Mouse (Mus musculus) embryo, embryonic 9.5 days (tissue): ENCODE measurements around the gene Hnrnpa3.
A peak's percentile ranks its signal among the peaks of the same experiment; 100 is the strongest.
"Not testable (repeated sequence)": the region's sequence is repeated elsewhere in the genome, so short reads cannot be mapped to it uniquely, and the experiment has no call there.

ENCODE experiments used
- DNase-seq: peaks from one replicate; pipeline ENCODE4 v3.0.0-alpha.2; 2017; ENCODE audit errors: extremely low spot score

Hnrnpa3 gene

DNA sequence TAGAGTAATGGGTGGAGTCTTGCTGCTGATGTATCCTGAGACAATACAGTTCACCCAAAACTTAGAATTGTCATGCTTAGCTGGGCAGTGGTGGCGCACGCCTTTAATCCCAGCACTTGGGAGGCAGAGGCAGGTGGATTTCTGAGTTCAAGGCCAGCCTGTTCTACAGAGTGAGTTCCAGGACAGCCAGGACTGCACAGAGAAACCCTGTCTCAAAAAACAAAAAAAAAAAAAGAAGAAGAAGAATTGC lies 22.1 kb upstream of the Hnrnpa3 start:
- not testable (repeated sequence) for DNase-seq

DNA sequence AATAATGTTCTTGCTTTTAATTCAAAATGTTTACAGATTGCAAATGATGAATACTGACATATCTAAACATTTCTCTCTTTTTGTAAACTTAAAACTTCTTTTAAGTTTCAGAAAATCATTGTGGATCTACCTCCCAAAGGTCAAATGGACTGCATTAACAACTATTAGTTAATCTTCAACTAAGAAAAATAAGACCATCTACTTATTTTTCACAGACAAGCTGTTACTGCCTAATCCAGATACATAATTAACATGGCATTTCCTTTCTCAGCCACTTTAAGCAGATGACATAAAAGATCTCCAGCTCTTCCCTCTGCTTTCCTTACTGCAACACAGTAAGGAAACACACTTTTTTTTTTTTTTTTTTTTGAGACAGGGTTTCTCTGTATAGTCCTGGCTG lies 21.7 kb upstream of the Hnrnpa3 start:
- no peak for DNase-seq

DNA sequence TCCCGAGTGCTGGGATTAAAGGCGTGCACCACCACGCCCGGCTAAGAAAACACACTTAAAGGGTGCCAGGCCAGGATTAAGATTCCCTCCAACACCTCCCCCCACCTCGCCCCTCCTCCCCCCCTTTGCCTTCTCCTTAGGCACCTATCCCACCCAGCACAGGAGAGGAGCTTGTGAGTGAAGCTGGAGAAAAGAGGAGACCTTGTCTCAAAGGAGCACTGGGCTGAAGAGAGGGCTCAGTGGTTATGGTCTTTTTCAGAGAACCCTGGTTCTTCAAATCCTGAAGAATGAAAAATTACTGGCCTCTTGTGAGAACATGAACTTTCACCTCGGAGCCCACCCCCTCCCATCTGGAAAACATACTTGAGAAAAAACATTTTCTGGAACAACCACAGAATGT lies 21.2 kb upstream of the Hnrnpa3 start:
- not testable (repeated sequence) for DNase-seq

DNA sequence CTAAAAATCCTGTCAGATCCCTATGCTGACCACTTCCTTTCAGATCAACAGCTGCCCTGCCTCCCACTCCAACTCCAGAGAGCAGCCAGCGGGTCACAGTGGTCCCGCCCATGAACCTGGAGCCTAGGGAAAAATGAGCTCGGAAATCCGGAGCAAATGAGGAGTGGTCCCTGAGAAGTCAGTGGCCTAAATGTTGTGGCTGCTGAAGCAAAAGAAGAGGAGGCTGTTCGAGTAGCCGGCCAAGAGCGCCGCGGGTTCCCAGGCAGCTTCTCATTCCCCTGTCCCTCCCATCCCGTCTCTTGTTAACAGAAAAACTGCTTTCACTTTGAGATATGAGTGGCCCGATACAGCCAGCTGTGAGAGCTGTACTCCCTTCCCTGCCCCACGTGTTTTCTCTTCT lies 19.5 kb upstream of the Hnrnpa3 start:
- DNase-seq = not testable (repeated sequence)

DNA sequence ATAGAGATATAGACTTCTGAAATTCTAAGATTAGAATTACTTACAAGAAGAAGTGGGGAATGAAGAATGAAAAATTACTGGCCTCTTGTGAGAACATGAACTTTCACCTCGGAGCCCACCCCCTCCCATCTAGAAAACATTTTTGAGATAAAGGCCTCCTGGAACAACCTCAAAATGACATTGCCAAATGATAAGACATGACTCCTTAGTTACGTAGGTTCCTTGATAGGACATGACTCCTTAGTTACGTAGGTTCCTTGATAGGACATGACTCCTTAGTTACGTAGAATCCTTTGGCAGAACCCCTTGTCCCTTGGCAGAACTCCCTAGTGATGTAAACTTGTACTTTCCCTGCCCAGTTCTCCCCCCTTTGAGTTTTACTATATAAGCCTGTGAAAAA lies 16.7 kb upstream of the Hnrnpa3 start:
- not testable (repeated sequence) for DNase-seq

DNA sequence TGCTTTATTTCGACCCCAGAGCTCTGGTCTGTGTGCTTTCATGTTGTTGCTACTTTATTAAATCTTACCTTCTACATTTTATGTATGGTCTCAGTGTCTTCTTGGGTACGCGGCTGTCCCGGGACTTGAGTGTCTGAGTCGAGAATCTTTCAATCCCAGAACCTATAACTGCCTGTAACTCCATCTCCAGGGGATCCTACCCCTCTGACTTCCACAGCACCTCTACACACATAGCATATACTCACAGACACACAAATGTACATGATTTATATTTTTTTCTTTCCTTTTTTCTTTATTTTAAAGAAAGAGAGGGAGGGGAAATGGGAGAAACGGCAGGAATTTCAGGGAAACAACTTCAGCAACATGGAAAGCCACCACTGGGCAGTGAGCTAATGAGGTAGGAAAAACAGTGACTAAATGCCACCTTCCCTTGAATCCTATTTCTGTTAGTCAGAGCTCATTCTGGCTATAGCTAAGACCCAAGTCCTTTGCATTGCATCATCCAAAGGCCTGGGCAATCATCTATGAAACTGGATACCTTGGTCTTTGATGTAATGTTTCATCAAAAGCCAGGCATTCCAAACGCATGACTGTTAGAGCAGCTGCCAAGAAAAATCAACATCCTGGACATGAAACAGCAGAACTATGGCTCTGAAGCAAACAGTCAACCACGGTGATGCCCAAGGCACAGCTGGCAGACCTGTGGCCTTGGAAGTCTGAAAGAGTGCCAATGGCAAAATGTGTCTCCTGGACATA lies 16.1 kb upstream of the Hnrnpa3 start:
- DNase-seq = no peak

DNA sequence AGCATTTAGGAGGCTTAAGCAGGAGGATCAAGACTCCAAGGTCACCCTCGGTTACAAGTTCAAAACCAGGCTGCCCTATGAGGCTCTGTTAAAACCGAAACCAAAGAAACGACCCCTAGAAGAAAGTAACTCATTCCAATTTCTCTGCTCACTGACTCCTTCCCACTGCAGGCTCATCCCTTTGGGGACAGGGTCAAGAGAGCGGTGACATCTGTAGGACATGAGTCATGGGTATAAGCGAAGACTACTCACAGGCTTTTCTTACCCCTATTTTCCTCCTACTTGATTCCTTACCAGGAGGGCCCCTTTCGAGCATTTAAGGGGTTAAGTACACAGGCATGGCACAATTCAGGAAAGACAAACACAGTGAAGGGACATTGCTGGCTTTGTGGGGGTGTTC lies 15.1 kb upstream of the Hnrnpa3 start:
- DNase-seq = no peak

DNA sequence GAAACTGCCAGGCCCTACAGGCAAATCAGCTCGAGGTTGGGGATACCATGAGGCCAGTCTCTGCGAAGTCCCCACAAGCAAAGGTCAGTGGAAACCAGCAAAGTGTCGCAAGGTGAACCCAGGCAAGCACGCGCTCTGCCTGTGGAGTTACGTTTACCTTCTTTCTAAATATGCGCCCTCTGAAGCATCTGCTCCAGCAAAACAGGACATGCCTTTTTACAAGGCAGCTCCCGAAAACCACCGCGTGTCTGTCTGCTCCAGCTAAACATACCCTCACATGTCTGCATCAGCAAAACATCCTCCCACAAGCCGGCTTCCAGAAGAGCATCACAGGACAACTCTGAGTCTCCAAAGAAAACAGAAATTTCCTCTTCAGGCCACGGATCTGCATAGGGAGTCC lies 13.8 kb upstream of the Hnrnpa3 start:
- DNase-seq = no peak

DNA sequence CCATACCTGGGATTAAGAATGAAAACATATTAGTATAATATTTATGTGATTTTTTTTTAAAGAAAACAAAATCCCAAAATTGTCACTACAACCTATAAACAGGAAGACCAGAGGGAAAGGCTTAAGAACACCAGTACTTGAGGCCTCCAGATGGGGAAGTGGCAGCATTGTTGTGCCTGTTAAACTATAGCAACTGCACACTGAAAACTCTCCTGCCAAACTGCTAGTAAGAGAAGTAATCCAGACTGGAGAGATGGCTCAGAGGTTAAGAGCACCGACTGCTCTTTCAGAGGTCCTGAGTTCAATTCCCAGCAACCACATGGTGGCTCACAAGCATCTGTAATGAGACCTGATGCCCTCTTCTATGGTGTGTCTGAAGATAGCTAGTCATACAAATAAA lies 8.6 kb upstream of the Hnrnpa3 start:
- no peak for DNase-seq

DNA sequence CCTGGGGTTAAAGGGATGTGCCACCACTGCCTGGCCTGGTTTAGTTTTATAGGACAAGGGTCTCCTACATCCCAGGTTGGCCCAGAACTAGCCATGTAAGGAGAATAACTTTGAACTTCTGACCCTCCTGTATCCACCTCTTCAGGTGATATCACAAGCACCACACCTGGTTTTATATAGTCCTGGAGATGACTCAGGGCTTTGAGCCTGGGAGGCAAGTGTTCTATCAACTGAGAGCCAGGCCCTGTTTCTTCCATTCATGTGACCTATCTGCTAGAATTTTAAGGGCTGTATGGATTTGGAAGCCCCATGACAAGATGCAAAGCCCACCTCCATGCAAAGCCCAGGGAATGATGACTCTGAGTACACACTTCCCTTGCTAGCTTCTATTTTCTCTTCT lies 5.9 kb upstream of the Hnrnpa3 start:
- DNase-seq = no peak

DNA sequence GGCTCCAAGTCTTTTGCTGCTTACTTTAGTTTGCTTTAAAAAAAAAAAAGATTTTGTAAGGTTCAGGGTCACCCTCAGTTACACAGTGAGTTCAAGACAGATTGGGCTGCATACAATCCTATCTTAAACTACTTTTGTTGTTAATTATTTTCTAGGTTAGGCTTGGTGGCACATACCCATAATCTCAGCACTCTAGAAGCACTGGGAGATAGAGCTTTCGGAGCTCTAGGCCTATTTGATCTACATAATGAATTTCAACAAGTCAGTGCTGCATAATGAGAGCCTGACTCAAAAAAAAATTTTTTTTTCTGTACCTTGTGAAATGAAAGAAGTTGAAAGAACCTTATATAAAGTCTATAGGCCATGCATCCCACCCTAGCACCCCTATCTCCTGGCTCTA lies 4.4 kb upstream of the Hnrnpa3 start:
- no peak for DNase-seq

DNA sequence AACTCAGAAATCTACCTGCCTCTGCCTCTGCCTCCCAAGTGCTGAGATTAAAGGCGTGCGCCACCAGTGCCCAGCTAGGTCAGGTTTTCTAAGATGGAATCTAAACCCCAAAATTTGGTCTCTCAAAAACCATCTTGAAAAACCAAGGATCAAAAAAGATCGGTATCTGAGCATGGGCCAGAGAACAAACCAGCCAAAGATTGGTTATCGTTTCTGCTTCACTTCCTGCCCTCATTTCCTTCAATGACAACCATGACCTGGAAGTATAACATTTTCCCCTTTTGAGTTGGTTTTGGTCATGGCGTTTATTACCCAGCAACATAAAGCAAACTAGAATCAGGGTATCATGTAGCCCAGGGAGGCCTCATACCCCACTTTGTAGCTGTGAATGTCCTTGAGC lies 2.1 kb upstream of the Hnrnpa3 start:
- no peak for DNase-seq

DNA sequence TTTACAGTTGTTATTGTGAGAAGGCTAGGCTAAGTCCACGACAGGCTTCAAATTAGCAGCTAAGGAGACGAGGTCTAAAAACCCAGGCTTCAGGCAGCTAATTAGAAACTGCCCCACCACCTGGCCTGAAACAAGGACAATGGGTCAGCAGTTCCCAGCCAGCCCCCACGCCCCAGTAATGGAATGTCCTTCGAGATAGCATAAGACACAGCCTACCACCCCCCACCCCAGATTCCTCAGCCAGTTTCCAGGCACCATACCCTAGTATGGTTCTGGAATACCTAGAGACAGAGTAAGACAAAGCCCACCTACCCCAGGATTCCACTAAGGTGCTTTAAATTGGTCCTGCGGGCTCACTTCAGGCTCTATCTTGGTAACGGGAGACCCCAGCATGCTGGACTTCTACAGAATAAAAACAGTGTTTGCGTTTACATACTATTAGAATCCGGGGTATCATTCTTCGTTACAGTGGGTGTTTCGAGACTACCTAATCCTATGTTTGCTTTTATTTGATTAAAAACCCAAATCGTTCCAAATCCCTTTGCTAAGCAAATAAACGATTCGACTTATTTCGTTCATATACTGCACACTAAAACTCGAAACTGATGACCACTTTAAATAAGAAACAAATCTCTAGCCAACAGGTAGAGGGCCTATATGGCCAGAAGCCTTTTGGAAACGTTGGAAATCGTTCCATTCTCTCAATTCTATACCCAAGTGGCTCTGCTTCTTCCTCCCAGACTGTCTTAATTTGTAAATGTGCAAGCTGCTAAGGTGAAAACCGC lies 962 bp upstream of the Hnrnpa3 start:
- peak; percentile 80 for DNase-seq

DNA sequence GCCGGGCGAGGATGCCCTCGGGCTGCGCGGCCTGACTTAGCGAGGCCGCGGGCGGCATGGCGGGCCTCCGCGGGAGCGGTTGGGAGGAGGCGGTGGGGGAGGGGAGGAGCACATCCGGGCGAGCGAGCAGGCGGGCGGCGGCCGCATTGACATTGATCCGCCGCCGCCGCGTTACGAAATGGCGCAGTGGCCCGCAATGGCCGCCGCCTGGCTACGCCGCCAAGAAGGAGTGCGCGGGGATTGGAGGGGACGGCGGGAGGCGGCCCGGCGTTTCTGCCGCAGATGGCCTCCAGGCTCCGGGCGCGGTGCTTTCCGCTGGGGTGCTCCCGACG lies 534 bp downstream of the Hnrnpa3 start:
- peak; percentile 89 for DNase-seq

DNA sequence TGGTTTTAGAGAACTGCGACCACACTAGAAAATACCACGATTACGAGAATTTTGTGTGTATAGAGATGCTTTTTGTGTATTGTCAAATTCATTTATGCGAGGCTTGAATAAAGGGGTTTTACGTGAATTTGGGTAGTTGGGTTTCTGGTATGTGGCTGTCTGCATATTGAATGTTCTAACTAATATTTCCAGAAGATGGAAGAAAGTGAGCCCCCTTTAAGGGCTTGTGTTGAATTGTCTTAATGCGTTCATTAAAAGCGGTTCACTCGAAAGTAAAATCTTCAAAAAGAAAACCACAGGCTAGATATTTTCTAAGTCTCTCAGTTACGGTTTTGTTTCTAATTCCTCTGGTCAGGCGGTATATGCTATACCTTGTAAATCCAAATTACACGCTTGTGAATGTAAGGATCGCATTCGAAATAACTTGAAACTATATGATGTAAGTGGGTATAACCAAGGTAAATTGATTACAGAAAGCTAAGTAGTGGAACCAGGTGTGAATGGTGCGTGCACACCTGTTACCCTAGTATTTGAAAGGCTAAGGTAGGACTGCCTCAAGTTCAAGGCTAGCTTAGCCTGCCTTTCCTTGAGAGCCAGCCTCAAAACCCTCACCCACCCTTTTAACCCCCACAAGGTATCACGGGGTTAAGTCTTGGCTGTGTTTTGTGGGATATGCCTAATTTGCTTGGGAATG lies 1.3 kb downstream of the Hnrnpa3 start:
- no peak for DNase-seq

DNA sequence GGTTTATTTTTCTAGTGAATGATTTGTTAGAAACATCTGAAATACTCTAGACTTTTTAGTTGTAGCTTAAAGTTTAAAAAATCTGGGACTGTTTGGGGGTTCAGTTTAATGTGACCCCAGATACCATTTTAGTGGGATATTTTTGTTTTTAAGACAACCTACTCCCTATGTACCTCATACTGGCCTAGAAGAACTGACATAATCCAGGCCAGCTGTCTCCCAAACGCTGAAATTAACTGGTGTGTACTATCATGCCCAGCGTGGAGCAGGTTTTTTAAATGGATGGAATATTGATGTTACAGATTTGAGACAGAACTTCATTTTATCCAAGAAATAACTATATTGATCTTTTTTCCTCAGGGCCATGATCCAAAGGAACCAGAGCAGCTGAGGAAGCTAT lies 2.0 kb downstream of the Hnrnpa3 start:
- DNase-seq = no peak

DNA sequence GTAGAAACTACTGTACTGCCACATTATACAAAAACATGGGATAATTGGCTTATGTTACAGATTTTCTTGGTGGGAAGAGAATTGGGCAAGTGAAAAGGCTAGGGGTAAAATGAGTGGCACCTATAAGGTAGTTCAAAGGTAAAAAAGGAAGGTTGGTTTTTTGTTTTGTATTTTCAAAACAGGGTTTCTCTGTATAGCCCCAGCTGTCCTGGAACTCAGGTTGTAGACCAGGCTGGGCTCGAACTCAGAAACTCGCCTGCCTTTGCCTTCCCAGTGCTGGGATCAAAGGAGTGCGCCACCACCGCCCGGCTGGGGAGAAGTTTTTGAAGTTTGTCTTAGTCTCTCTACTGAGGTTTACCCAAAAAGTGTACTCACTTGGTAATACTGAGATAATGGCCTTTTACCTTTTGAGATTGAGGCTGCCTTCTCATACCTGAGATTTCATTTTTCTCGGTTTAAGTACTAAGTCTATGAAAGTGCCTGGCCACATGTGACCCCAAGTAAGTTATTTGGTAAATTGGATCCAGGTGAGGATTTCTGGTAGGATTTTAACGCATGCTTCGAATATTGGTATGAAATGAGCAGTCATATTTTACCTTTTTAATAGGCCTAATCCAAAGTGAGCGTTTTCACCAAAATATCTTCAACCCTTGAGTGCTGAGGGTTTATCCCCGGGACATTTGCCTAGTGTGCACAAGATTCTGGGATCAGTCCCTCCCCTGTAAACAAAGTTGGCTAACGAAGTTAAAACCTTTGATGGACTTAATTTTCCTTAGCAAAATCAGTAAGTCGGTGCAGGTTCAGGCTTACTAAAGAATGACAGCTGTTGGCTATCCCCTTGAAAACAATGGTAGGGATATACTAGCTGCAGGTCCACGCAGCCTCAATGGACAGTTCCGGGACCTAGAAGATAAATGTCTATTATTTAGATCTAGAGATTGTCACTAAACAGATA lies 10.7 kb downstream of the Hnrnpa3 start:
- DNase-seq = peak; percentile 64

DNA sequence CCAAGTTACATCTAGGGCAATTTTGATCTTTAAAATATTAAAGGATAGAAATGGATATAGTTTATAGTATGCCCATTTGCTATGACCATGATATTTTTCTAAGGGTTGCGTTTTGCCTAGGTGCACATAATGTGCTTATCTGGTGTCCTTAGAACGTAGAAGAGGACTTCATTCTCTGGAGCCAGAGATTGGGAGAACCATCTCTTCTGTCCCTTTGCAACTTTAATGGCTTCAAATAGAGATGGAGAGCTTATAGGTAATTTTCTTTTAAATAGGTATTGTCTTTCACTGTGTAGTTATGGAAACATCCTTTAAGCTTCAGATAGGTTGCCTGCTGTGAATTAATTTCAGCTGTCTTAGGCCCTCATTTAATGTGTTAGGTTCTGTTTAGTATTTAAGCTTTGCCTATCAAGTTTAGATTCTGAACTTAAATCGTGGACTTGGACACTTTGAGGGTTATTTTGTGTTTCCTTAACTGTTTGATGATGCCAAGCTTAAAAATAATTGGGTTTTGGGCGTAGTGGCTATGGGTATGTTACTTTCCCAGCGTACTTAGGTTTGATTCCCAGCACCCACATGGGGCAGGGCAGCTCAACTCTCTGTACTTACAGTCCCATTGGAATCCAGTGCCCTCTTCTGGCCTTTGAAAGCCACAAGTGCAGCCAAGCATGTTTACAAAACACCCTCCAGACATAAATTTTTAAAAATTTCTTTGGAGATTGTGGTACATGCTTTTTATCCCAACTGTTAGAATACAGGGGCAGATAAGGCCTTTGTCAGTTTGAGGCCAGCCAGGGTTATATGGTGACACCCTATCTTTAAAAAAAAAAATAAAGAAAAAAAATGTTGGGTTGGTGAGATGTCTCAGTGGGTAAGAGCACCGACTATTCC lies 11.6 kb downstream of the Hnrnpa3 start:
- DNase-seq = peak; percentile 31

DNA sequence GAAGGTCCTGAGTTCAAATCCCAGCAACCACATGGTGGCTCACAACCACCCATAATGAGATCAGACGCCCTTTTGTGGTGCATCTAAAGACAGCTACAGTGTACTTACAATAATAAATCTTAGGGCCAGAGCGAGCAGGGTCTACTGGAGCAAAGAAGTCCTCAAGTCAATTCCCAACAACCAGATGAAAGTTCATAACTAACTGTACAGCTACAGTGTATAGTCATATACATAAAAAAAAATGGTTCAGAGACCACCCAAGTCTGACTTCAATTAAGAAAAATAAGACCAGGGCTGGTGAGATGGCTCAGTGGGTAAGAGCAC lies 12.2 kb downstream of the Hnrnpa3 start:
- DNase-seq = no peak

DNA sequence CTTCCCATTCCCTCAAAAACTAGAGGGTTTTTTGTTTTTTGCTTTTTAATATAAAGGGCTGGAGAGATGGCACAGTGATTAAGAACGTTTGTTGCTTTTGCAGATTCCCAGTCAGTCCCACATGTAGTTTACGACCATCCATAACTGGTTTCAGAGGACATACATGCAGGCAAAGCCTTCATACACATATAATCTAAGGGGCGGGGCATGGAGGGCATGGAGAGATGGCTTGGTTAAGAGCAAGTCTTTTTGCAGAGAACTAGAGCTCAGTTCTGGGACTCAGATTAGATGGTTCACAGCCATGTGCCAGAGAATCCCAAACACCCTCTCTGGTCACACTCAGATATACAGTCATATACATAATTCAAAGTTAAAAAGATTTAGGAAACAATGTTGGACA lies 13.5 kb downstream of the Hnrnpa3 start:
- DNase-seq = no peak

DNA sequence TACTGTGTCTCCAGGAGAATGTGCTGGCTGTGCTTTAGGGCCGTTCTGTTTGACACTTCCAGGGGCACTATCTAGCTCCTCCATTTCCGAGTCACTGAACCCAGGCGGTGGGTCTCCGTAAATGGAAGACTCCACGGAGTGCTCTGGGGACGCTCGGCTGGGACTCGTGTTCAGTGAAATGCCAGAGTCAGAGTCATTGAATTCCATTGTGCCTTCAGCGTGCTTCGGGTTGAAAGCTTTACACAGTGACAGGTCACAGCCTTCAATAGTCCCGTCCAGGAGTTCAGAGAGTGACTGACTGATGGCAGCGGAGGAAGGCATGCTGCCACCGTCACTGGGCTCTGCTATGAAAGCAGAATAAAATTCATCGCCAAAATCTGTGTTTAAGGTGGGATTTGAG lies 17.5 kb downstream of the Hnrnpa3 start:
- no peak for DNase-seq
